Mouse (Mus musculus): ENCODE measurements around the gene Exoc3l4. TPM values are rescaled to one million over a fixed set of nuclear protein-coding genes. Genes with fewer than 3 reads are reported as not detected.

Gene Exoc3l4
- polyA plus RNA-seq, 1 experiment from 2014 or later, result 11.3 TPM

DNA sequence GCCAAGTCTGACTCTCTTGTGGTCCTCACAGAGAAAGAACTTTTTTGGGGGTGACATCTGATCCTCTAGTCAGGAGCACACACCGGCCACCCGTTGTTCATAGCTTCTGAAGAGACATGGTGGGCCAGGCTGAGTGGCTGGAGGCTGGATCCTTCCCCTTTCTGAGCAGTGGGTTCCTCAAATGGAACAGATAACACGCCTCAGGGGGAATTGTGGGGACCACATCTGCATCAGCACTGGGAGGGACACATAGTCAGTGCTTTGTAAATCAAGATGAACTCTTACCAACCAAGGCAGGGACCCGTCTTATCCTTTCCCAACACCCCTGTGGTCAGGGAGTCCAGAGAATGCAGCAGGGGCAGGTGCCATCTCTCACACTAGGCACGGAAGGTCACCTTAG, 3.1 kb downstream of the Exoc3l4 start:
- no peak for ATAC-seq (replicated peaks; ENCODE audit: insufficient number of reproducible peaks, low FRiP score, low TSS enrichment)
- 70% methylated on average over 5 of the region's 5 CpGs for WGBS (ENCODE audit: insufficient replicate concordance)

DNA sequence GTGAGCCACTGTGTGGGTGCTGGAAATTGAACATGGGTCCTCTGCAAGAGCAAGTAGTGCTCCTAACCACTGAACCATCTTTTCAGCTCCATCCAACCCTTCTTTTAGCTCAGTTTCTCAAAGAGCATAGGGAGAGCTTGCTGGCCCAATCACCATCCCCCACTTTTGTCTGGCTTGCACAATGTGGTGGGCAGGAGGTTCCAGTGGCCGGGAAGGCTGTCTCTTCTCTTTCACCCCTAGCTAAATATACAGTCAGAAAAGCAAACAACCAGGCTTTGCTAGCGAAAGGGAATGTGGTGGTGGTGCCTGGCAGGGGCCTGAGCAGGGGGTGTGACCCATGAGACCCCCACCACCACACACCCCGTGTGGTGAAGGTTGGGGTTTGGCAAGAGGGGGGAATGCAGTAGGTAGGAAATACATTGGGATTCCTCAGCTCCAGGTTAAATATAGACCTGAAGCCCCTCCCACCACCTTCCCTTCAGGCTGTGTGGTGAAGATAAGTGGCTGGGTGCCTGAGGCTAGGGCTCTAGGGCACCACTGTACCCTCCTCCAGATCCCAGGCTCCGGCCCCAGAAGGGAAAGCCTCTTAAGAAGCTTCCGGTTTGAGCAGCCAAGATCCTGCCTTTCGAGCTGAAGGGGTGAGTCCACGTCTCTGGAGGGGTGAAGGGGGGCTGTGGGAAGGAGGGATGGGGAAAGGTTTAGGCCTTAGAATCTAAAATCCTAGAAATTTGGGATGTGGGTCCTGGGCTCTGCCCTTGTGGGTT, 4.3 kb downstream of the Exoc3l4 start:
- H3K36me3 ChIP-seq (ENCODE audit: control insufficient read depth, insufficient read depth, low read length), result no peaks in the 10 kb centered on the region
- H3K4me3 ChIP-seq (ENCODE audit: low read depth, low read length), result no peak overlapping the region
- peaks cover 28% of the 10 kb centered on the region for H3K4me1 ChIP-seq (ENCODE audit: control insufficient read depth, insufficient read depth, low read length)
- WGBS (ENCODE audit: insufficient replicate concordance), result 24% methylated on average over 7 of the region's 7 CpGs
- ATAC-seq (replicated peaks; ENCODE audit: insufficient number of reproducible peaks, low FRiP score, low TSS enrichment), result no peak; the same call in 1 of the 2 replicates
- peak overlapping the region; percentile 42 for H3K4me2 ChIP-seq
- H3K9ac ChIP-seq (ENCODE audit: low read depth, low read length), result 0 out of 2 replicates have a peak overlapping the region, but pooled peaks have one; percentile 22
- peaks cover 56% of the 10 kb centered on the region for H3K27me3 ChIP-seq (ENCODE audit: control insufficient read depth, insufficient read depth, low read length)
- no peaks in the 10 kb centered on the region for H3K9me3 ChIP-seq (replicated peaks; ENCODE audit: control insufficient read depth, low read length)
- no peak overlapping the region for H3K27ac ChIP-seq (ENCODE audit: low read depth, low read length)

More for the DNA sequence above, 3.1 kb downstream of the Exoc3l4 start:
- H3K9me3 ChIP-seq (replicated peaks; ENCODE audit: control insufficient read depth, low read length), result no peaks in the 10 kb centered on the region
- no peak overlapping the region for H3K4me3 ChIP-seq (ENCODE audit: low read depth, low read length)
- H3K9ac ChIP-seq (ENCODE audit: low read depth, low read length), result no peak overlapping the region
- H3K27me3 ChIP-seq (ENCODE audit: control insufficient read depth, insufficient read depth, low read length), result peaks cover 48% of the 10 kb centered on the region
- no peaks in the 10 kb centered on the region for H3K36me3 ChIP-seq (ENCODE audit: control insufficient read depth, insufficient read depth, low read length)
- no peak overlapping the region for H3K4me2 ChIP-seq
- peaks cover 25% of the 10 kb centered on the region for H3K4me1 ChIP-seq (ENCODE audit: control insufficient read depth, insufficient read depth, low read length)
- H3K27ac ChIP-seq (ENCODE audit: low read depth, low read length), result no peak overlapping the region

DNA sequence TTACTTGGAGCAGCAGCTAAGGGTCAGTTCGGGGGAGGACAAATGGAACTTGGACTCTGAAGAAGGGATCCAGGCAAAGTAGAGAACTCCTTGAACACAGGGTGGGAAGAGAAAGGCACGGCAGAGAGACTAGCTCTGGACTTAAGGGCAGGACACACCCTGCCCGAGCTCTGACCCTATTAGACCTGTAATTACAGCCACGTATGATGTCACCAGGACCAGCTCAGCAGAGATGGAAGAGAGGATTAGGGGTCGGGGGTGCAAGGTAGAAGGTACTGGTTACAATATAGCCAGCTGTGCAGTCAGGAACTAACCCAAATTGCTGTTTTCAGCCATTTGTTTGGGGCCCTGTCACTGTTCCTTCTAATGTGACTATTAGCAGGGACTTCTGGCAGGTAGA, 6.0 kb downstream of the Exoc3l4 start:
- Histone ChIP-seq H3K36me3 (ENCODE audit: control insufficient read depth, insufficient read depth, low read length) (no peaks in the 10 kb centered on the region), H3K9ac (ENCODE audit: low read depth, low read length) (no peak overlapping the region), H3K27ac (ENCODE audit: low read depth, low read length) (no peak overlapping the region), H3K4me2 (no peak overlapping the region; the same call in 1 of the 2 replicates), H3K9me3 (replicated peaks; ENCODE audit: control insufficient read depth, low read length) (no peaks in the 10 kb centered on the region), H3K4me1 (ENCODE audit: control insufficient read depth, insufficient read depth, low read length) (peaks cover 22% of the 10 kb centered on the region), H3K4me3 (ENCODE audit: low read depth, low read length) (no peak overlapping the region), H3K27me3 (ENCODE audit: control insufficient read depth, insufficient read depth, low read length) (peaks cover 65% of the 10 kb centered on the region)
- WGBS (ENCODE audit: insufficient replicate concordance), result 54% methylated on average over 5 of the region's 5 CpGs
- ATAC-seq (replicated peaks; ENCODE audit: insufficient number of reproducible peaks, low FRiP score, low TSS enrichment), result no peak

- Histone ChIP-seq H3K27me3 (ENCODE audit: control insufficient read depth, insufficient read depth, low read length) (peaks cover 69% of the 10 kb centered on the region), H3K36me3 (ENCODE audit: control insufficient read depth, insufficient read depth, low read length) (no peaks in the 10 kb centered on the region), H3K4me3 (ENCODE audit: low read depth, low read length) (peak overlapping the region; percentile 31), H3K4me1 (ENCODE audit: control insufficient read depth, insufficient read depth, low read length) (peaks cover 26% of the 10 kb centered on the region), H3K27ac (ENCODE audit: low read depth, low read length) (no peak overlapping the region), H3K9me3 (replicated peaks; ENCODE audit: control insufficient read depth, low read length) (no peaks in the 10 kb centered on the region), H3K4me2 (peak overlapping the region; percentile 65), H3K9ac (ENCODE audit: low read depth, low read length) (0 out of 2 replicates have a peak overlapping the region, but pooled peaks have one; percentile 17)
- 7% methylated on average over 43 of the region's 43 CpGs for WGBS (ENCODE audit: insufficient replicate concordance)
- no peak for ATAC-seq (replicated peaks; ENCODE audit: insufficient number of reproducible peaks, low FRiP score, low TSS enrichment)
Observed at GRCm38 (mm10) chr12:111423570-111424129, 6.8 kb downstream of the Exoc3l4 start.

- peaks cover 62% of the 10 kb centered on the region for H3K27me3 ChIP-seq (ENCODE audit: control insufficient read depth, insufficient read depth, low read length)
- H3K9me3 ChIP-seq (replicated peaks; ENCODE audit: control insufficient read depth, low read length), result no peaks in the 10 kb centered on the region
- H3K4me2 ChIP-seq, result no peak overlapping the region
- H3K27ac ChIP-seq (ENCODE audit: low read depth, low read length), result no peak overlapping the region
- H3K36me3 ChIP-seq (ENCODE audit: control insufficient read depth, insufficient read depth, low read length), result no peaks in the 10 kb centered on the region
- H3K4me1 ChIP-seq (ENCODE audit: control insufficient read depth, insufficient read depth, low read length), result peaks cover 34% of the 10 kb centered on the region
- 27% methylated on average over 9 of the region's 9 CpGs for WGBS (ENCODE audit: insufficient replicate concordance)
- no peak overlapping the region for H3K4me3 ChIP-seq (ENCODE audit: low read depth, low read length)
- no peak overlapping the region for H3K9ac ChIP-seq (ENCODE audit: low read depth, low read length)
- no peak for ATAC-seq (replicated peaks; ENCODE audit: insufficient number of reproducible peaks, low FRiP score, low TSS enrichment)
Observed at GRCm38 (mm10) chr12:111424547-111424946, 7.7 kb downstream of the Exoc3l4 start.

- no peak for ATAC-seq (replicated peaks; ENCODE audit: insufficient number of reproducible peaks, low FRiP score, low TSS enrichment)
- H3K4me1 ChIP-seq (ENCODE audit: control insufficient read depth, insufficient read depth, low read length), result peaks cover 41% of the 10 kb centered on the region
- H3K9ac ChIP-seq (ENCODE audit: low read depth, low read length), result no peak overlapping the region
- H3K27ac ChIP-seq (ENCODE audit: low read depth, low read length), result no peak overlapping the region
- H3K4me2 ChIP-seq, result no peak overlapping the region
- no peaks in the 10 kb centered on the region for H3K36me3 ChIP-seq (ENCODE audit: control insufficient read depth, insufficient read depth, low read length)
- peaks cover 66% of the 10 kb centered on the region for H3K27me3 ChIP-seq (ENCODE audit: control insufficient read depth, insufficient read depth, low read length)
- no peaks in the 10 kb centered on the region for H3K9me3 ChIP-seq (replicated peaks; ENCODE audit: control insufficient read depth, low read length)
- H3K4me3 ChIP-seq (ENCODE audit: low read depth, low read length), result no peak overlapping the region
- WGBS (ENCODE audit: insufficient replicate concordance), result 3% methylated on average over 15 of the region's 15 CpGs
Observed at GRCm38 (mm10) chr12:111425258-111425657, 8.4 kb downstream of the Exoc3l4 start.

DNA sequence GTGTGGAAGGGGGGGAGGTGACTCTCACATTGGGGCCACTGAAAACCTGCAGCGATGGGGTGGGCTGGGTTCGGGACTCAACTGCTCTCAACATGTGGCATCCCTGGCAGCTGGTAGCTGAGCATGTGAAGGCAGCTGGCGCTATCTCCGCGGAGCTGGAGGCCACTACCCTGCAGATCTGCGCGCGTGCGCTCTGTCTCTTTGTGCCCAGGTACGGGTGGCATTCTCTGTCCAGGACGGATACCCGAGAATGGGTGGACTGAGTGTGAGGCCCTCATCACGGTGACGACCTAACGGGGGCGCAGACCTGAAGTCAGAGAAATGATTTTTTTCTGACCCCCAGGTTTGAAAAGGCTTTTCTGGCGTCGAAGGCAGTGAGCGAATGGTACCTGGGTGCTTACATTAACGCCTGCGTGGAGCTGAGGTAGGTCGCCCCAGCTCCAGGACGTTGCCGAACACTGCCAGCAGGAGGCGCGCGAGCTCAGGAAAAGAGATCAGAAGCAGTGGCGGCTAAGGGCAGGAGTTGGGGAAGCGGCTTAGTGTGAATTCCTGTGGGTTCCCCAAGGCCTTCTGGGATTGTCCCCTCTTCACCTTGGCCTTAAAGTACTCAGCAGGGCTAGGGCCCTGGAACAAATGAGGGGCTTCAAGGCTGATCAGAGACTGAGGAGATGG, 9.1 kb downstream of the Exoc3l4 start:
- H3K9ac ChIP-seq (ENCODE audit: low read depth, low read length), result no peak overlapping the region
- no peak overlapping the region; the same call in 1 of the 2 replicates for H3K4me2 ChIP-seq
- peaks cover 45% of the 10 kb centered on the region for H3K4me1 ChIP-seq (ENCODE audit: control insufficient read depth, insufficient read depth, low read length)
- 0 out of 2 replicates have a peak, but pooled peaks have one; percentile 16 for ATAC-seq (replicated peaks; ENCODE audit: insufficient number of reproducible peaks, low FRiP score, low TSS enrichment)
- H3K27ac ChIP-seq (ENCODE audit: low read depth, low read length), result no peak overlapping the region
- peaks cover 72% of the 10 kb centered on the region for H3K27me3 ChIP-seq (ENCODE audit: control insufficient read depth, insufficient read depth, low read length)
- H3K9me3 ChIP-seq (replicated peaks; ENCODE audit: control insufficient read depth, low read length), result no peaks in the 10 kb centered on the region
- H3K4me3 ChIP-seq (ENCODE audit: low read depth, low read length), result no peak overlapping the region
- H3K36me3 ChIP-seq (ENCODE audit: control insufficient read depth, insufficient read depth, low read length), result no peaks in the 10 kb centered on the region
- 16% methylated on average over 29 of the region's 29 CpGs for WGBS (ENCODE audit: insufficient replicate concordance)

DNA sequence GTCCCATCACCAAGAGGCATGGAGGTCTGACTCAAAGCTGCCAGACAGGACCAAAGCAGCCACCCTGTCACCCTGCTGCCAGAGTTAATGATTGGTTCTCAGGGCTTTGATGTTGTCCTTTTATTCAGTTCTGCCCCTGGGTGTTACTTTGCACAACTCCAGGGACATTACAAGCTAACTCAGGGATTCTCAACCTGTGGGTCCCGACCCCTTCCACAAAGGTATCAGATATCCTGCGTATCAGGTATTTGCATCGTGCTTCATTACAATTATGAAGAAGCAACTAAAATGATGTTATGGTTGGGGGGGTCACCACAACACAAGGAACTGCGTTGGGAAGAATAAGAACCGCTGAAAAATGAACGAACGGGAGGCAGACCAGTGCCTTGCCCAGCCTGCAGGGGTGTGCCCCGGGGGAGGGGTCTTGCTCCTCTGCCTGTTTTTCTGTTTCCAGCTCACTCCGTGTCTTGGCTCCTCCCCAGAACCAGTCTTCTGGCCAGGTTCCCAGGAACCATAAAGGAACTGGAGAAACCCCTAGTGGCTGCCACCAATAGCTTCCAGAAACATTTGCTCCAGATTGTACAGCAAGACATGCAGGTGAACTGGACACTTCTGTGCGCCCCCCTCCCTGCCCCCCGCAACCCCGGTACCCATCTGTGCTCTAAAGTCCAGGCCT, 10.8 kb downstream of the Exoc3l4 start:
- Histone ChIP-seq H3K27me3 (ENCODE audit: control insufficient read depth, insufficient read depth, low read length) (peaks cover 74% of the 10 kb centered on the region), H3K4me1 (ENCODE audit: control insufficient read depth, insufficient read depth, low read length) (peaks cover 50% of the 10 kb centered on the region)
- 50% methylated on average over 12 of the region's 12 CpGs for WGBS (ENCODE audit: insufficient replicate concordance)

More for the DNA sequence above, 10.8 kb downstream of the Exoc3l4 start:
- Histone ChIP-seq H3K4me2 (no peak overlapping the region), H3K4me3 (ENCODE audit: low read depth, low read length) (no peak overlapping the region), H3K36me3 (ENCODE audit: control insufficient read depth, insufficient read depth, low read length) (no peaks in the 10 kb centered on the region), H3K27ac (ENCODE audit: low read depth, low read length) (no peak overlapping the region), H3K9me3 (replicated peaks; ENCODE audit: control insufficient read depth, low read length) (no peaks in the 10 kb centered on the region), H3K9ac (ENCODE audit: low read depth, low read length) (no peak overlapping the region)
- ATAC-seq (replicated peaks; ENCODE audit: insufficient number of reproducible peaks, low FRiP score, low TSS enrichment), result no peak

All from heart, embryonic 11.5 days (tissue).